Mouse (Mus musculus): ENCODE results near the gene Immp1l.

- TF ChIP-seq USF2 (conservative IDR thresholded peaks at IDR 0.05; ENCODE audit: low read depth, low read length) (no peak), POLR2A (IDR thresholded peaks at IDR 0.05; ENCODE audit: low read depth, low read length) (no peak), MAZ (IDR thresholded peaks at IDR 0.05; ENCODE audit: low read depth, low read length) (no peak), MAFK (IDR thresholded peaks at IDR 0.05; ENCODE audit: insufficient replicate concordance, low read length) (no peak), USF1 (IDR thresholded peaks at IDR 0.05; ENCODE audit: low read depth, low read length) (no peak), HCFC1 (IDR thresholded peaks at IDR 0.05; ENCODE audit: low read depth, low read length) (no peak), TCF12 (IDR thresholded peaks at IDR 0.05; ENCODE audit: low read depth, low read length) (no peak), KAT2A (IDR thresholded peaks at IDR 0.05; ENCODE audit: insufficient replicate concordance, low read length) (no peak), CTCF (conservative IDR thresholded peaks at IDR 0.05 in 1 of 2, IDR thresholded peaks at IDR 0.05 in 1 of 2; ENCODE audit: low read depth in 2 of 2, low read length in 2 of 2) (no peak), SIN3A (IDR thresholded peaks at IDR 0.05; ENCODE audit: low read length) (no peak), MAX (IDR thresholded peaks at IDR 0.05; ENCODE audit: low read length) (no peak), POLR2AphosphoS2 (IDR thresholded peaks at IDR 0.05; ENCODE audit: low read depth, low read length) (no peak), TBP (conservative IDR thresholded peaks at IDR 0.05; ENCODE audit: low read depth, low read length) (no peak), PAX5 (IDR thresholded peaks at IDR 0.05; ENCODE audit: low read length) (no peak)
These were observed 49.4 kb downstream of the Immp1l start for GRCm38 (mm10) chr2:105953862-105954261.
